Mouse (Mus musculus) kidney, adult 8-10 months (tissue): Measurements from ENCODE around the gene Agmat.

Experiments
- DNase-seq, 2 experiments: peaks; one replicate each; pipeline ENCODE4 v3.0.0; 2022

The Agmat gene

DNA sequence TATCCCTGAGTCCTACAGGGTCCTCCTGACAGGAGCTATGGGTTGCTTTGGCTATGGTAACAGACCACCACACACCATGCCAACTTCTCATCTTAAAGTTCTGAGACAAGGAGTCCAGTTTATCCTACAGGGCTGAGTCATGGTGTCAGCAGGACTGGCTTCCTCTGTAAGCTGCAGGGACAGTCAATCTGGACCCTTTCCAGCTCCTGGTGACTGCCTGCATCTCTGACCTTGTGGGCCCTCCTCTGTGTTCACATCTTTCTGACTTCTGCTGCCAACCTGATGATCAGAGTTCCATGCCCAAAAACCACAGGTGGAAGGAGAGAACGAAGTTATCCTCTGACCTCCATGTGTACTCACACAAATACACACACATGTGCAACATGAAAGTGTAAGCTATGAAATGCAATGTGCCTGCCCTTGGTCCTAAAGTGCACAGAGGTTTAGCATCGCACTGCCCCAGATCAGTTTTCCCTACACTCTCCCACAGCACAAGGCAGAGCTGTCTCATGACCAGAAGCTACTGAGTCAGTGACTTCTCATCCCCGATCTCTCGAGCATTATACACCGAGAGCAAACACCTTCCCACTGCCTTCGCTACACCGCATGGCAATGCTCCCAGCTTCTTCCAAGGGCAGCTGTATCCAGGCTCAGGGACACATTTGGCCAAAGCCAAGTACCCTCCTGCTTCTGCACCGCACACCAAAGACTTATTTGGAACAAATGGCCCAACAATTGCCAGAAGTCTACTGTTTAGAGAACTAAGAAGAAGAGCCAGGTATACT, 34.9 kb downstream of the Agmat start:
- DNase-seq, result no peak

DNA sequence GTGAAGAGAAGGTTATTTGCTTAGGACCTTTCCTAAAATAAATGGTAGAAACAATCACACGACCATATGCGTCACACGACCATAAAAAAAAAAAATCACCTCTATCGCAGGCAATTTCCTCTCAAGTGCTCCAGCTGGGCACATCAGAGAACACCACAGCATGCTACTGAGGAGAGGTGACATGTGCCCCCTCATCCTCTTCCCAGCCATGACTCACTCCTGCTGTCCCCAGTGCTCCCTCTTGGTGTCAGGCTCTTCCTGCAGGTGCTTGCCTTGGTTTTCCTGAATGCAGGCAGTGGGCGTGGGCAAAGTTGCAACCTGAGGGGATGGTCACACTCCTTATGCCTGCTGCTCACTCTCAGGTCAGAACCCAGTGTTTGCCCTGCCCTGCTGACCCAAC, 38.4 kb downstream of the Agmat start:
- DNase-seq, result no peak

DNA sequence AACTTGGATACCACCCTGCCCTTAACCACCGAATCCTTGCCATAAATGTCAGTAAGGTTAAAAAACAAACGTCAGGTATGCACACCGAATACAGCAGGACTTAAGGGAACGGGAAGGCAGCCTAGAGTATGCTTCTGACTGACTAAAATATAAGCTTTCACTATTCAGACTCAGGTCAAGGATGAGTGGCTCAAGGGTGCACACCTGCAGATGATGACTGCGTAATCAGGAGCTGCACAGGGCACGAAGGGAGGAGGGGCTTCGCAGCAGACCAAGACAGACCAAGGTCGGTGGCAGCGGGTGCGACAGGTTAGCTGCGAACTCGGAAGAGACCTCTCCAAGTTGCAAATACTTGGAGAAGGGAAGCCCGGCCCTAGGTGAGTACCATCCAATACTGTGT, 39.7 kb downstream of the Agmat start:
- no peak for DNase-seq

DNA sequence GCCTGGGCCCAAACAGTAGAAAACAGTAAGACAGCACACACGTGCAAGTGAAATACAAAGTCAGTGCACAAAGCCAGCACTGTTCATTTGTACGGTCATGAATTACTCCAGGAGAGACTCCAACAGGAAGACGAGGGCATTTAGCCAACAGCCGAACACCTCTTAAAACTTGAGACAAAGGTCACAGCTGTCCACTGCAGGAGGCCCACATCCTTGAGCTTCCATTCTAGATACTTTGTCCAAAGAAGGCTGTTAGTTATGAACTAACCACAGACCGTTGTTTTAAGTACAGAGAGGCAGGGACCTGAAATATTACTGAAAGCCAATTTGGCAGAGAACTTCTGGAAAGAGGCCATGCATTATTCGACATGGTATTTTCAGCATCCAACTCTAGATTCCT, 40.6 kb downstream of the Agmat start:
- peak; percentile 79 to 81 for DNase-seq

DNA sequence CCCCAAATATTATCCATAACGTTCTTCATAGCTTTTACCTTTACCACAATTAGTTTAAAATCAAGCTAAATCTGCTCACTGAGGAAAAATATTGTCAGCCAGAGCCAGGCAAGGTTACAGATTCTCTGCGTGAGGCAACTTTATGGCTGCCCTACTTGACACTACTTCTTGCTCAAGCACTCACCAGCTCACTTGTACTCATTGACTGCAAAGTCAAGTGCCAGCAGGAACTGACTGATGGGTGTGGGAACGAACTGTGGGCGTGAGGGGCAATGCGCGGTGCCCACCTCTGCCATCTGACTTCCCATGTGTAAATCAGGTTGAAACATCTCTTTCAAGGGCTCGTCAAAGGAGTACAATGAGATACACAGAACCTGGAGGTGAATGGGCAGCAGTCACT, 41.0 kb downstream of the Agmat start:
- DNase-seq, result no peak

DNA sequence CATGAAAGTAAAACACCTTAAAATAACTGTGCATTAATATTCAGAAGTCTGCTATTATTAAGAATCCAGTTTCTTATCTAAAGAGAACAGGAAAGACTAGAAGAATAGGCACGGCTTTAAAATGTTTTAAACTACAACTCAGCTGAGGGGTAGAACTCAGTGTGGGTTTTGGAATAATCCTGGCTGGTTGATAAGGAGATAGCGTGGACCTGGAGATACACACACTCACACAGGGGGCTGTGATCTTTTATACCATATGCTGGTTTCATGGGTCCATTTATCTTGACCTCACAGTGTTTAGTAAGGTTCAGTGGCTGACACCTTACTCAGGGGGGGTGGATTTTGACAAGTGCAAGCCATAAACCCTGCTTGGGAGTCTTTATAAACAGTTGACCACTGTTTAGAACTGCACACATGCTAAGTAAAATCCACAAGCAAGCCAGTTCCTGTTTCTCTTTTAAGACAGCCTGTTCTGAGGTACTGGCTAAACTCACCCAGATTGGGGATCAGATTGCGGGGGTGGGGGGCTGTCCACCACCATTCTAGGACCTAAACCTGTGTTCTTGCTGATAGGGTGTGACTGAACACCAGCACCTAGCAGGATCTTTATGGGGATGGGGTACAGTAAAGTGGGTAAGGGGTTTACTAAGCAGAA, 43.2 kb downstream of the Agmat start:
- DNase-seq, result no peak

DNA sequence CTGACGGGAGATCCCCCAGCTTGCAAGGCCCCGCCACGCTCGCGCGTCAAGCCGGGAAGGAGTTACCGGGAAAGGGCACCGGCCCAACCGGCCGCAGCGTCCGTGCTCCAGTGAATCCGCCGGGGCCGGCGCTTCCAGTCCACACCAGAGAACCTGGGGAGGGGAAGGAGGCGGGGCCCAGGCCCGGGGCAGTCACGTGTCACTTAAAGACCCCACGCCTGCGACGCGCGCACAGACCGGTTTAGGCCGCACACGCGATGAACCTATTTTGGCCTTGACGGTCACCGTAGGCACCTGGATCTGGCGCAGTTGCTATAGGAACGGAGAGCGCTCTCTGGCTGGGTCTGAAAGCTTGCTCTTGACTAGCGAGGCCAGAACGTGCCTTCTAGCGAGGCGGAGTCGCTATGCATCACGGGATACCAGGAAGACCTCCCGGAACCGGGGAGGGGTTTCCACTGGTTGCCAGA, 44.1 kb downstream of the Agmat start, which contains the start of gene Dnajc16:
Gene Dnajc16 (minus strand): TSS at position 408 of the 467 bp plus-strand sequence.
- peak; percentile 97 to 98 for DNase-seq

DNA sequence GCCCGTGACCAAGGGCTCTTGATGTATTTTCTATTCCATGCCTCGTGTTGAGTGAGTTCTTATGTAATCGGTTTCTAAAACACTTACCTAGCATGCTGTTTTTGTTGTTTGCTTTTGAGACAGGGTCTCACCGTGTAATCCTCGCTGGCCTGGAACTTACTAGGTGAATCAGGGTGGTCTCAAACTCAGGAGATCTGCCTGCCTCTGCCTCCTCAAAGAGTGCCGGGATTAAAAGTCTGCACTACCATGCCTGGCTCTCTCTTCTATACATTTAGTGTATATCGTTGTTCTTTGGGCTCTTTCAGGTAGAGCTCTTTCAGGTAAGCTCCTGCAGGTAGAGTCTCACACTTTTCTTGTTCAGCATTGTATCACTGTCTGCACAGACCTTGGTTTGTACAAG, 45.0 kb downstream of the Agmat start:
- DNase-seq, result no peak

DNA sequence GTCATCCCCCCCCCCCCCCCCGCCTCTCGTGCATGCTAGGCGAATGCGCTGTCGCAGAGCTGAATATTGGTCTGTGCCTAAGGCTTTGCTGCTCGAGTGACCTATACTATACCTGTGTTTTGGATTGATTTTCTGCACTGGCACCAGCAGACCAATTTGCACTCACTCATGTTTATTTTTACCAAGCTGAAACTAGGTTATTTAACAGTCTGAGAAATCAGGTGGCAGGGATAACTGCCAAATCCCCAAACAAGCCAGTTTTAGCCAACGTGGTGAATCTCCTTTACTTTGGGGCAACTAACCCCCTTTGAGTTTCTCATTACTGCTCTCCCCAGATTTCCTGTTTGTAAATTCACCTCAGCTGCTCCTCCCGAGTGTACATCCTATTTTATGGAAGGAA, 45.5 kb downstream of the Agmat start:
- peak in 1 of 2 experiments; percentile 14 for DNase-seq

DNA sequence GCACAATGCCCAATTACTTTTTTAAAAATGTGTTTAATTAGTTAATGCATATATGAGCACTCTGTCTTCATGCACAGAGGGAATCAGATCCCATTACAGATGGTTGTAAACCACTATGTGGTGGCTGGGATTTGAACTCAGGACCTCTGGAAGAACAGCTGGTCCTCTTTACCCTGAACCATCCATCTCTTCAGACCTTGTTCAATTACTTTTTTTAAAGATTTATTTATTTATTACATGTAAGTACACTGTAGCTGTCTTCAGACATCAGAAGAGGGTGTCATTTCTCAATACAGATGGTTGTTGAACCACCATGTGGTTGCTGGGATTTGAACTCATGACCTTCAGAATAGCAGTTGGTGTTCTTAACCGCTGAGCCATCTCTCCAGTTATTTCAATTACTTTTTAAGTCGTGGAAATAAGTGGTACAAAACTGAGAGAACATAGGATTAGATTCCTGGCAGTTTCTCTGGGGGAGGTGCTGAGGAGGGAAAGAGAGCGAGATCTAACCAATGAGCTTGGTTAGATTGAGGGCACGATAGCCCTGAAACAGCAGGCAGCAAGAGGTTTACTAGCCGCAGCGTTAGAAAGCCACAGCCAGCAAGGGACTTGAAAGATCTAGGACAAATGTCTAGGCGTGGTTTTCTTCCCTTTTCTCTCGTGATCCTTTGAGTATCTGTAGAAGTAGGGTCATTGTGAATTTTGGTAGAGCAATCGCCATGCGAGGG, 46.2 kb downstream of the Agmat start:
- peak in 1 of 2 experiments; percentile 13 for DNase-seq

DNA sequence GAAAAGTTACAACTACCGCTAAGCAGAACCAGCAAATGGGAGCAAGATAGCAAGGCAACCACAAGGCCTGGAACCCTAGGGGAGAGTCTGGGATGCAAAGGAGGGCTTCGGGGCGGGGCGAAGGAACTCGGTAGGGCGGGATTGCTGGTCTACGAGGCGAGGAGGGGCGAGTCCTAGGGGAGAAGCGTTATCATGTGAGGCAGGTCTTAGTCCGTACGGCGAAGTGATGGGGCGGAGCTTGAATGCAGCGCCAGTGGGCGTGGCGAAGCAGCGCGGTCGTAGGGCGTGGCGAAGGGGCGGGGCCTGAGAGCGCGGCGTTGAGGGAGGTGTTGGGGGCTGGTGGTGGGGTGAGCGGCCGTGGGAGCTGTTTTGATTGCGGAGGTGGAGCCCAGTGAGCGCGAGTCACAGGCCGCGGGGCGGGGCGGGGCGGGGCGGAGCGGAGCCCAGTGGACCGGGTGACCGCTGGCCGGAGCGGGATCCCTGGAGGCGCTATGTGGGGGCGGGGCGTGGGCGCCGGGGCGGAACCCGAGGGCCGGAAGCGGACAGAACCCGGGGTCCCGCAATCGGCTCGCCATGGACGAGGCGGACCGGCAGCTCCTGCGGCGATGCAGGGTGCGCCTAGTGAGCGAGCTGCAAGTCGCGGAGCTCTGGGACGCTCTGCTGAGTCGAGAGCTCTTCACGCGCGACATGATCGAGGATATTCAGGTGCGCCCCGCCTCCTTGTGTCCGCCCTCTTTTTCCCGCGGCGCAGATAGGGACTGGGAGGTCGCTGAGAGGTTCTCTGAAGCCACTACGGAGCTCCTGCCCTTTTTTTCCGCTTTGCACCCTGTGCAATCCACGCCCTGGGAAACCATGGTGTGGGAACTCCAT, 47.0 kb downstream of the Agmat start, which contains the start of gene Casp9:
Gene Casp9 (plus strand): TSS at position 331 of the 870 bp plus-strand sequence.
- peak; percentile 98 to 99 for DNase-seq

DNA sequence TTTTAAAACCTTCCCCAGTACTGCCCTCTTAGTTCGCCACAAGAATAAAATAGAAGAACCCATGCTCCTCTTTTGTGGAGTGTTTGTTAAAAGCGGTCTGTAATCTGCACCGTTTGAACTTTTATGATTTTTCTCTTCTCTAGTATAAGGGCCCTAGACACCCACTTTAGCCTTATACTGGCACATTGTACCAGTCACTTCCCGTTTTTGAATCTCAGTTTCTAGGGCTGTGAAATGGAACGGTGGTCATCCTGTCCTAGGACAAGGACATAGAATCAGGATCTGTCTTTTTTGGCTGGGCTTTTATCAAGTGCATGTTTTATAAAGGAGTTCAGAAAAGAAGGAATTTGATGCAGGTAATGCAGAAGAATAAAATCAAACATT, 47.7 kb downstream of the Agmat start:
- DNase-seq, result no peak

DNA sequence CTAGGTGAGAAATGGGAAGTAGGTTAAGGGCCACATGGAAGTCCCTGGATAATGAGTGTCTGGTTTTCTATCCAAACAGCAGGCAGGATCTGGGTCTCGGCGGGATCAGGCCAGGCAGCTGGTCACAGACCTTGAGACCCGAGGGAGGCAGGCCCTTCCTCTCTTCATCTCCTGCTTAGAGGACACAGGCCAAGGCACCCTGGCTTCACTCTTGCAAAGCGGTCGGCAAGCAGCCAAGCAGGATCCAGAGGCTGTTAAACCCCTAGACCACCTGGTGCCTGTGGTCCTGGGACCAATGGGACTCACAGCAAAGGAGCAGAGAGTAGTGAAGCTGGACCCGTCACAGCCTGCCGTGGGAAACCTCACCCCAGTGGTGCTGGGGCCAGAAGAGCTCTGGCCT, 49.9 kb downstream of the Agmat start:
- DNase-seq, result no peak

DNA sequence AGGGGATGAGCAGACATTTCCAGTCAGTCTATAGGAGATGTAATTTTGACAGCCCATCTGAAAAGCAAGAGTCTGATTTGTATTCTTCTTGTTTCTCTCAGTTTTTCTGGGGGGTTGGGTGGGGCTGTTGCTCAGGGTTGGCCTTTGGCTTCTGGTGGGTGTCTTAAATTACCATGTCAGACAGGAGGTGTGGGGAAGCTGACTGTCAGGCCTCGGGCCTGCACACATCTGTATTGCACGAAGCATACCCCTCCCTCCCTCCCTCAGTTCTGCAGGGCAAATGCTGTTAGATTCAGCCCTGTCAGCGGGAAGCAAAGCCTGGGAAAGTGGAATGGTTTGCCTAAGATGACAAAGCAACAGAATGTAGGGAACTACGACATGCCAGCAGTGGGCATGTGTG, 50.5 kb downstream of the Agmat start:
- no peak for DNase-seq

DNA sequence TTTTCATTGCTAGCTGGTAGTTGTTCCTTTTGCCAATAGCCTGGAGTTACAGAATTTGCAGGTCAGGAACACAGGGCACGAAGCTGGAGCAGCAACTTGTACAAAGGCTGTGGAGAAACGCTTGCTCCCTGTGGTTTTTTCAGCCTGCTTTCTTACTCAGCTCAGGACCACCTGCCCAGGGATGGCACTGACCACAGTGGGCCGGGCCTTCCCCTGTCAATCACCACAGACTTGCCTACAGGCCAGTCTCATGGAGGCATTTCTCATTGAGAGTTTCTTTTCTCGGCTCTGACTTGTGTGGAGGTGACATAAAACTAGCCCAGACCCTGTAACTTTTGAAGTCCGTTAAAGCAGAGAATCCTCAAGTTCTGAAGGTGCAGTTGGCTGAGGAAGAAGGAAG, 51.1 kb downstream of the Agmat start:
- no peak for DNase-seq

DNA sequence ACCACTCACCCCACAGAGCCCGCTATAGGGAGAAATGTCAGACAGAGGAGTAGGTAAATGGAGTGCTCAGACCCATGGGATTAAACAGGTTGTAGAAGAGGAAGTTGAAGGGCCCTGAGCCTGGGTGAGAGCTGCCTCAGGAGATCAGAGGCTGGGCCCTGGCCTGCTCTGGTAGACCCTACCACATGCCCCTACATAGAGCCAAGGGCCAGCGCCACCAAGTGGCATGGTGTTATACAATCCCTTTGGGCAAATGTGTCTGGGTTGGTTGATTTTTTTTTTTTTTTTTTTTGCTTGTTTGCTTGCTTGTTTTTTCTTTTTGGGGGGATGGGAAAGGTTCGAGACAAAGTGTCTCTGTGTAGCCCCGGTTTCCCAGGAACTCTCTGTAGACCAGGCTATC, 57.6 kb downstream of the Agmat start:
- DNase-seq, result no peak

DNA sequence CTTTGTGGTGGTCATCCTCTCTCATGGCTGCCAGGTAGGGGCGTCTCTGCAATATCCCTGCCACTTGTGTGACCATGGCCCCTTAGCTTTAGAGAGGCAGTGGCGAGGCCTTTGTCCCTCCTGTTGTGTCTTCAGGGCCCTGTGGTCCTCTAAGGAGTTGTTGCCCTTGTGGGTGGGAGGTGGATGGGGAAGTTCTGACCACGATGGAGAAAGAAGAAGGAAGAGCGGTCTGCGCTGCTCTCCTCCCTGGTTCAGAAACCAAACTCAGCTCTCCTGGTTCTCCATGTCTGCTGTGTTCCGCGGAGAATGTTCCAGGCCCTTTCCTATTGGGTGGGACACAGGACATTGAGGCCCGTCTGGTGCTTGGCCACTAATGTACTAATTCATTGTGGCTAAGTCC, 59.4 kb downstream of the Agmat start:
- DNase-seq, result no peak
